ENCODE assay signal across 20 mouse cellular contexts in genomic region chr4:114560638-114561216, GRCm38 (mm10).
"Had no signal": no experiment of that assay in that cellular context is flagged by ENCODE, and none has a peak within 500 bp of the region (broad histone marks: within the 10 kb centered on the region; RNA-seq: fewer than 3 reads in every experiment).

No protein-coding gene starts in this region.

- H3K9me3 ChIP-seq: limb, embryonic 12.5 days; limb, embryonic 15.5 days; midbrain, embryonic 12.5 days; midbrain, embryonic 15.5 days; neural tube, embryonic 12.5 days; neural tube, embryonic 15.5 days had no signal

- H3K27ac ChIP-seq: limb, embryonic 12.5 days; limb, embryonic 15.5 days; liver, embryonic 14.5 days; macrophage; midbrain, embryonic 12.5 days; midbrain, embryonic 15.5 days; neural tube, embryonic 12.5 days; neural tube, embryonic 15.5 days; stomach, postnatal 0 days had no signal

- ATAC-seq: liver, postnatal 0 days; lung, postnatal 0 days; midbrain, embryonic 15.5 days had no signal

- H3K4me3 ChIP-seq: limb, embryonic 12.5 days; limb, embryonic 15.5 days; midbrain, embryonic 12.5 days; midbrain, embryonic 15.5 days; neural tube, embryonic 12.5 days; neural tube, embryonic 15.5 days had no signal

- H3K4me2 ChIP-seq: limb, embryonic 12.5 days; limb, embryonic 15.5 days; liver, embryonic 11.5 days; lung, embryonic 14.5 days; midbrain, embryonic 12.5 days; midbrain, embryonic 15.5 days; neural tube, embryonic 12.5 days; neural tube, embryonic 15.5 days had no signal

- H3K9ac ChIP-seq: limb, embryonic 12.5 days; limb, embryonic 15.5 days; liver, embryonic 14.5 days; liver, postnatal 0 days; lung, embryonic 14.5 days; midbrain, embryonic 12.5 days; midbrain, embryonic 15.5 days; neural tube, embryonic 12.5 days; neural tube, embryonic 15.5 days had no signal

- H3K27me3 ChIP-seq: midbrain, embryonic 12.5 days; midbrain, embryonic 15.5 days; neural tube, embryonic 12.5 days; neural tube, embryonic 15.5 days had no signal

- H3K36me3 ChIP-seq: limb, embryonic 12.5 days; limb, embryonic 15.5 days; midbrain, embryonic 12.5 days; midbrain, embryonic 15.5 days; neural tube, embryonic 12.5 days; neural tube, embryonic 15.5 days had no signal

- DNase-seq: kidney, postnatal 10 days; kidney, postnatal 4 days; left cerebral cortex, postnatal 4 days; liver, postnatal 0 days; lung, embryonic 14.5 days; right cerebral cortex, adult 18-20 months; right cerebral cortex, postnatal 14 days; right cerebral cortex, postnatal 4 days; thymus, postnatal 25 days had no signal
